Mouse (Mus musculus): ENCODE results near the gene Bsg. TPM values are rescaled to one million over a fixed set of nuclear protein-coding genes. Genes with fewer than 3 reads are reported as not detected.

Gene Bsg
- total and polyA plus RNA-seq, 3 experiments, result 318 to 700 (median 346) TPM

- no peaks in the 10 kb centered on the region for H3K9me3 ChIP-seq (replicated peaks; ENCODE audit: insufficient read depth, low read length)
- TF ChIP-seq CHD2 (IDR thresholded peaks at IDR 0.05; ENCODE audit: low read length), result no peak
- TF ChIP-seq ZC3H11A (IDR thresholded peaks at IDR 0.05; ENCODE audit: low read depth, low read length), result no peak
- TF ChIP-seq CTCF (IDR thresholded peaks at IDR 0.05 in 2 of 3, conservative IDR thresholded peaks at IDR 0.05 in 1 of 3; ENCODE audit: control insufficient read depth in 1 of 3, insufficient read depth in 1 of 3, low read depth in 2 of 3, low read length in 3 of 3, poor library complexity in 1 of 3, severe bottlenecking in 1 of 3), result no peak
- no peak for TF ChIP-seq JUND (IDR thresholded peaks at IDR 0.05; ENCODE audit: low read depth, low read length)
- no peak for TF ChIP-seq GATA1 (IDR thresholded peaks at IDR 0.05; ENCODE audit: low read depth, low read length)
- TF ChIP-seq UBTF (IDR thresholded peaks at IDR 0.05; ENCODE audit: borderline replicate concordance, insufficient read depth, low read depth, low read length), result no peak
- TF ChIP-seq MYB (IDR thresholded peaks at IDR 0.05; ENCODE audit: low read depth, low read length), result no peak
- no peak for TF ChIP-seq MEF2A (IDR thresholded peaks at IDR 0.05; ENCODE audit: extremely low read depth, insufficient replicate concordance, low read depth, low read length, poor library complexity, severe bottlenecking)
- TF ChIP-seq SIN3A (IDR thresholded peaks at IDR 0.05; ENCODE audit: low read length), result no peak
- TF ChIP-seq GABPA (IDR thresholded peaks at IDR 0.05; ENCODE audit: low read depth, low read length), result no peak
- TF ChIP-seq ELF1 (IDR thresholded peaks at IDR 0.05; ENCODE audit: low read depth, low read length), result no peak
- no peak overlapping the region for H3K27ac ChIP-seq (ENCODE audit: control insufficient read depth, low read depth, low read length)
- no peaks in the 10 kb centered on the region for H3K27me3 ChIP-seq (ENCODE audit: control insufficient read depth in 1 of 2, insufficient read depth in 2 of 2, low read length in 2 of 2)
- no peaks in the 10 kb centered on the region for H3K79me2 ChIP-seq (ENCODE audit: control insufficient read depth, insufficient read depth, low read length, poor library complexity)
- DNase-seq (ENCODE audit: low read depth, low spot score), result no peak
- H3K4me1 ChIP-seq (ENCODE audit: control insufficient read depth in 1 of 2, insufficient read depth in 2 of 2, low read length in 2 of 2), result no peaks in the 10 kb centered on the region
- no peak overlapping the region for H3K9ac ChIP-seq (ENCODE audit: control insufficient read depth, low read depth, low read length, poor library complexity, severe bottlenecking)
- no peak overlapping the region for H3K4me3 ChIP-seq (ENCODE audit: control insufficient read depth in 1 of 2, insufficient read depth in 1 of 2, low read depth in 2 of 2, low read length in 2 of 2)
- H3K36me3 ChIP-seq (ENCODE audit: control insufficient read depth in 1 of 2, insufficient read depth in 2 of 2, low read length in 2 of 2), result no peaks in the 10 kb centered on the region
These were observed 42.4 kb upstream of the Bsg start for GRCm38 (mm10) chr10:79661861-79662260.

GRCm38 (mm10) chr10:79664131-79664665, 40.1 kb upstream of the Bsg start, which contains the start of gene Madcam1:
Madcam1 (plus strand) TSS chr10:79664559.
- peak; percentile 52 for DNase-seq (ENCODE audit: low read depth, low spot score)

More at GRCm38 (mm10) chr10:79664131-79664665, 40.1 kb upstream of the Bsg start, which contains the start of gene Madcam1:
- TF ChIP-seq MAZ (IDR thresholded peaks at IDR 0.05; ENCODE audit: low read depth, low read length) (no peak), ZC3H11A (IDR thresholded peaks at IDR 0.05; ENCODE audit: low read depth, low read length) (no peak), CTCF (IDR thresholded peaks at IDR 0.05 in 2 of 3, conservative IDR thresholded peaks at IDR 0.05 in 1 of 3; ENCODE audit: control insufficient read depth in 1 of 3, insufficient read depth in 1 of 3, low read depth in 2 of 3, low read length in 3 of 3, poor library complexity in 1 of 3, severe bottlenecking in 1 of 3) (peak; percentile 79 to 96 (median 95)), RAD21 (IDR thresholded peaks at IDR 0.05; ENCODE audit: low read depth, low read length) (peak; percentile 10), NRF1 (IDR thresholded peaks at IDR 0.05; ENCODE audit: insufficient read depth, low read depth, low read length, poor library complexity, severe bottlenecking) (no peak), MAFK (IDR thresholded peaks at IDR 0.05; ENCODE audit: borderline replicate concordance, low read depth, low read length) (no peak), MYC (IDR thresholded peaks at IDR 0.05; ENCODE audit: low read depth, low read length) (no peak), JUND (IDR thresholded peaks at IDR 0.05; ENCODE audit: low read depth, low read length) (no peak), POLR2AphosphoS5 (IDR thresholded peaks at IDR 0.05; ENCODE audit: borderline replicate concordance, low read depth, low read length) (no peak), MXI1 (IDR thresholded peaks at IDR 0.05; ENCODE audit: low read depth, low read length) (no peak), E2F4 (IDR thresholded peaks at IDR 0.05; ENCODE audit: borderline replicate concordance, low read depth, low read length) (no peak), POLR2A (IDR thresholded peaks at IDR 0.05; ENCODE audit: control insufficient read depth in 1 of 2, insufficient read depth in 1 of 2, low read depth in 1 of 2, low read length in 2 of 2, poor library complexity in 1 of 2) (no peak), UBTF (IDR thresholded peaks at IDR 0.05; ENCODE audit: borderline replicate concordance, insufficient read depth, low read depth, low read length) (no peak), TCF12 (IDR thresholded peaks at IDR 0.05; ENCODE audit: low read depth, low read length) (no peak), GABPA (IDR thresholded peaks at IDR 0.05; ENCODE audit: low read depth, low read length) (no peak), SMC3 (IDR thresholded peaks at IDR 0.05; ENCODE audit: low read depth, low read length) (peak; percentile 52; the same call in 1 of the 2 replicates), ETS1 (IDR thresholded peaks at IDR 0.05; ENCODE audit: low read depth, low read length) (no peak), CHD1 (IDR thresholded peaks at IDR 0.05; ENCODE audit: low read depth, low read length) (no peak)
- Histone ChIP-seq H3K9ac (ENCODE audit: control insufficient read depth, low read depth, low read length, poor library complexity, severe bottlenecking) (no peak within 1 kb of the TSS), H3K36me3 (ENCODE audit: control insufficient read depth in 1 of 2, insufficient read depth in 2 of 2, low read length in 2 of 2) (no peaks in the 10 kb centered on the region; a peak in 1 of 4 replicates), H3K4me1 (ENCODE audit: control insufficient read depth in 1 of 2, insufficient read depth in 2 of 2, low read length in 2 of 2) (no peaks in the 10 kb centered on the region), H3K27ac (ENCODE audit: control insufficient read depth, low read depth, low read length) (no peak within 1 kb of the TSS), H3K9me3 (replicated peaks; ENCODE audit: insufficient read depth, low read length) (no peaks in the 10 kb centered on the region), H3K79me2 (ENCODE audit: control insufficient read depth, insufficient read depth, low read length, poor library complexity) (no peaks in the 10 kb centered on the region), H3K27me3 (ENCODE audit: control insufficient read depth in 1 of 2, insufficient read depth in 2 of 2, low read length in 2 of 2) (no peaks in the 10 kb centered on the region), H3K4me3 (ENCODE audit: control insufficient read depth in 1 of 2, insufficient read depth in 1 of 2, low read depth in 2 of 2, low read length in 2 of 2) (no peak within 1 kb of the TSS)
